ENCODE assay signal across 35 mouse cellular contexts in genomic region chr2:23505141-23505540, GRCm38 (mm10).
"Had no signal": no experiment of that assay in that cellular context is flagged by ENCODE, and none has a peak within 500 bp of the region (broad histone marks: within the 10 kb centered on the region; RNA-seq: fewer than 3 reads in every experiment).

No protein-coding gene starts in this region.

- H3K9ac ChIP-seq: heart, embryonic 12.5 days; heart, embryonic 13.5 days; heart, embryonic 15.5 days; hindbrain, embryonic 12.5 days; hindbrain, embryonic 13.5 days; hindbrain, embryonic 14.5 days; hindbrain, embryonic 15.5 days; intestine, embryonic 15.5 days; kidney, embryonic 15.5 days had no signal

- DNase-seq: heart, postnatal 10 days; heart, postnatal 14 days; heart, postnatal 36 days; heart, postnatal 4 days; kidney, adult 11 months; kidney, adult 18-20 months; kidney, adult 2 months; kidney, adult 8-10 months; kidney, adult 9 months; kidney, postnatal 10 days; kidney, postnatal 14 days; kidney, postnatal 25 days; kidney, postnatal 36 days; kidney, postnatal 4 days; layer of hippocampus, adult 9-11 months; layer of hippocampus, postnatal 36 days had no signal

- H3K4me3 ChIP-seq: heart, embryonic 12.5 days; heart, embryonic 13.5 days; heart, embryonic 15.5 days; hindbrain, embryonic 10.5 days; hindbrain, embryonic 12.5 days; hindbrain, embryonic 13.5 days; hindbrain, embryonic 15.5 days; intestine, embryonic 15.5 days; kidney, embryonic 15.5 days; layer of hippocampus, adult 2 months; left cerebral cortex, adult 2 months had no signal

- H3K4me2 ChIP-seq: heart, embryonic 11.5 days; heart, embryonic 12.5 days; heart, embryonic 13.5 days; heart, embryonic 15.5 days; hindbrain, embryonic 12.5 days; hindbrain, embryonic 13.5 days; hindbrain, embryonic 14.5 days; hindbrain, embryonic 15.5 days; intestine, embryonic 15.5 days; kidney, embryonic 15.5 days had no signal

- H3K27me3 ChIP-seq: heart, embryonic 12.5 days; heart, embryonic 13.5 days; heart, embryonic 15.5 days; hindbrain, embryonic 12.5 days; hindbrain, embryonic 13.5 days; hindbrain, embryonic 15.5 days; intestine, embryonic 15.5 days; kidney, embryonic 15.5 days had no signal

- ATAC-seq: hindbrain, embryonic 16.5 days; hindbrain, postnatal 0 days; inflammation-experienced regulatory T-cells, adult 6 months; intestine, embryonic 15.5 days; intestine, embryonic 16.5 days; intestine, postnatal 0 days had no signal

- H3K4me1 ChIP-seq: heart, embryonic 12.5 days; heart, embryonic 13.5 days; heart, embryonic 15.5 days; hindbrain, embryonic 10.5 days; hindbrain, embryonic 12.5 days; hindbrain, embryonic 13.5 days; hindbrain, embryonic 15.5 days; intestine, embryonic 15.5 days; kidney, embryonic 15.5 days had no signal

- H3K27ac ChIP-seq: heart, embryonic 13.5 days; heart, embryonic 15.5 days; hindbrain, embryonic 10.5 days; hindbrain, embryonic 12.5 days; hindbrain, embryonic 13.5 days; hindbrain, embryonic 14.5 days; hindbrain, embryonic 15.5 days; hindbrain, postnatal 0 days; intestine, embryonic 15.5 days; kidney, embryonic 15.5 days; kidney, postnatal 0 days; layer of hippocampus, adult 2 months; left cerebral cortex, adult 2 months had no signal

- H3K9me3 ChIP-seq: heart, embryonic 12.5 days; heart, embryonic 13.5 days; heart, embryonic 15.5 days; hindbrain, embryonic 12.5 days; hindbrain, embryonic 13.5 days; hindbrain, embryonic 15.5 days; intestine, embryonic 15.5 days; kidney, embryonic 15.5 days had no signal
